Mouse (Mus musculus) embryonic fibroblast, embryonic 13.5 days (primary cell): ENCODE results near the gene Gm49320.

Experiments
- CTCF ChIP-seq: IDR thresholded peaks from 2 replicates; pipeline ENCODE4 v1.5.1; 2011; ENCODE audit warnings: mild to moderate bottlenecking, control low read depth, low read length, moderate library complexity, borderline replicate concordance; ENCODE audit not compliant: insufficient read depth
- POLR2A ChIP-seq: IDR thresholded peaks from 2 replicates; pipeline ENCODE4 v1.6.1; 2011; ENCODE audit warnings: low read depth, mild to moderate bottlenecking, control low read depth, low read length, moderate library complexity

- TF ChIP-seq CTCF: no peak
- TF ChIP-seq POLR2A: no peak
These were observed 19.0 kb upstream of the Gm49320 start for GRCm38 (mm10) chr8:4219617-4220016.
